ENCODE assay signal across 24 mouse cellular contexts in the genomic region with DNA sequence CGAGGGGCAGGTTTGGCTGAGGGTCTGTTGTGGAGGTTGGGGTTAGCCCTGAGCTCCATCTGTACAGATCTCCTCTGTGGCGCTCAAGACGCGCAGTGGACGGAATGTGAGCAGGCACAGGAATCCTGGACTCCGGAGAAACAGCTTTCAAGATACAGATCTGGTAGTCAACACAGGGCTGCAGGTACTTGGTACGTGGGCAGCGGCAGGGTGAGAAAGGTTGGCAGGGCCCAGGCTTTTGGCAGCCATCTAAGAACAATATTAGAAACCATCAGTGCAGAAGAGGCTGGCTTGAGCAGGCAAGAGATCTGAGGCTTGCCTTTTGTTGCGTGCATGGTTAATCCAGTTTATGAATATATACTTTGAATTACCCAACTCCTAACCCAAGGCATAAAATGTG. TPM values are rescaled to one million over a fixed set of nuclear protein-coding genes. Genes with fewer than 3 reads are reported as not detected.
DNase-seq lines count a peak whose midpoint lies in the region; ATAC-seq and TF ChIP-seq lines count a peak whose summit lies in the region.
"Had no signal": no experiment of that assay in that cellular context is flagged by ENCODE, and none has a peak within 500 bp of the region (broad histone marks: within the 10 kb centered on the region; RNA-seq: fewer than 3 reads in every experiment).

No protein-coding gene starts in this region.

- no peak overlapping the region for H3K4me3 ChIP-seq in cerebellum, adult 2 months (replicated peaks; ENCODE audit: insufficient read depth, low read depth, low read length)
- H3K4me3 ChIP-seq in kidney, postnatal 0 days (replicated peaks; ENCODE audit: low read depth, low read length), result no peak overlapping the region
- H3K4me3 ChIP-seq: forebrain, embryonic 10.5 days; gastrocnemius, adult 2 months; heart, embryonic 13.5 days; hindbrain, embryonic 15.5 days; intestine, embryonic 15.5 days; limb, embryonic 10.5 days; midbrain, embryonic 13.5 days; neural tube, embryonic 12.5 days had no signal

- no peak for TF ChIP-seq POLR2A in cerebellum, adult 2 months (IDR thresholded peaks at IDR 0.05; ENCODE audit: borderline replicate concordance, insufficient read depth, low read length)

- intact Hi-C loops in heart, postnatal 10 days (cut with DNase I), result no loop called here

- no peak overlapping the region for H3K4me2 ChIP-seq in kidney, postnatal 0 days (ENCODE audit: low read length)
- H3K4me2 ChIP-seq: heart, embryonic 13.5 days; hindbrain, embryonic 15.5 days; intestine, embryonic 15.5 days; midbrain, embryonic 13.5 days; neural tube, embryonic 12.5 days had no signal

- H3K27me3 ChIP-seq in cerebellum, adult 2 months (ENCODE audit: control insufficient read depth, insufficient read depth, low read length), result no peaks in the 10 kb centered on the region
- no peaks in the 10 kb centered on the region for H3K27me3 ChIP-seq in kidney, postnatal 0 days (ENCODE audit: insufficient read depth, low read length)
- H3K27me3 ChIP-seq: CH12.LX; heart, embryonic 13.5 days; hindbrain, embryonic 15.5 days; intestine, embryonic 15.5 days; midbrain, embryonic 13.5 days; neural tube, embryonic 12.5 days had no signal

- peak; percentile 34 to 39 for DNase-seq in cerebellum, postnatal 25 days
- no peak for DNase-seq in cerebellum, adult 2 months
- peak; percentile 62 for DNase-seq in urinary bladder, postnatal 14 days (ENCODE audit: low spot score)
- DNase-seq in urinary bladder, postnatal 4 days (ENCODE audit: low spot score in 2 of 2), result no peak
- no peak for DNase-seq in kidney, postnatal 0 days (ENCODE audit: low spot score)
- DNase-seq in urinary bladder, postnatal 36 days (ENCODE audit: low spot score in 2 of 2), result peak; percentile 38 to 52
- DNase-seq in heart, postnatal 10 days, result no peak
- DNase-seq in gastrocnemius, postnatal 4 days (ENCODE audit: low spot score in 2 of 2), result no peak
- DNase-seq: adrenal gland, postnatal 36 days; cerebellum, adult 8-10 months; forebrain, postnatal 0 days; gastrocnemius, adult 2 months; heart, adult 18-20 months; heart, postnatal 4 days; liver, postnatal 0 days; right cerebral cortex, postnatal 4 days had no signal

- H3K27ac ChIP-seq in cerebellum, adult 2 months (ENCODE audit: insufficient read depth, low read length), result no peak overlapping the region
- no peak overlapping the region for H3K27ac ChIP-seq in kidney, postnatal 0 days
- H3K27ac ChIP-seq: forebrain, embryonic 10.5 days; gastrocnemius, adult 2 months; heart, embryonic 13.5 days; hindbrain, embryonic 15.5 days; intestine, embryonic 15.5 days; limb, embryonic 10.5 days; midbrain, embryonic 13.5 days; neural tube, embryonic 12.5 days had no signal

- no peak for ATAC-seq in kidney, postnatal 0 days (replicated peaks; ENCODE audit: low FRiP score, low read depth)
- ATAC-seq: forebrain, postnatal 0 days; intestine, embryonic 15.5 days; liver, postnatal 0 days; midbrain, embryonic 13.5 days had no signal

- no peaks in the 10 kb centered on the region for H3K36me3 ChIP-seq in kidney, postnatal 0 days (ENCODE audit: insufficient read depth, low read length)
- H3K36me3 ChIP-seq: intestine, embryonic 15.5 days had no signal

- no peak for TF ChIP-seq CTCF in cerebellum, adult 2 months (IDR thresholded peaks at IDR 0.05; ENCODE audit: borderline replicate concordance, insufficient read depth, low read depth, low read length)
- peak; percentile 24; the same call in 1 of the 2 replicates for TF ChIP-seq CTCF in kidney, postnatal 0 days (IDR thresholded peaks at IDR 0.05; ENCODE audit: low read depth)

- no peaks in the 10 kb centered on the region for H3K9me3 ChIP-seq in kidney, postnatal 0 days (replicated peaks; ENCODE audit: low read length)
- H3K9me3 ChIP-seq: forebrain, embryonic 10.5 days; heart, embryonic 13.5 days; hindbrain, embryonic 15.5 days; intestine, embryonic 15.5 days; limb, embryonic 10.5 days; midbrain, embryonic 13.5 days; neural tube, embryonic 12.5 days had no signal

- peaks cover 27% of the 10 kb centered on the region for H3K4me1 ChIP-seq in cerebellum, adult 2 months (ENCODE audit: control insufficient read depth, insufficient read depth, low read length)
- H3K4me1 ChIP-seq in kidney, postnatal 0 days (replicated peaks; ENCODE audit: insufficient read depth, low read length), result peaks cover 6% of the 10 kb centered on the region; the same call in 1 of the 2 replicates
- H3K4me1 ChIP-seq: hindbrain, embryonic 15.5 days; intestine, embryonic 15.5 days; limb, embryonic 10.5 days; neural tube, embryonic 12.5 days had no signal

- H3K9ac ChIP-seq in kidney, postnatal 0 days (ENCODE audit: low read depth, low read length), result no peak overlapping the region
- H3K9ac ChIP-seq: forebrain, postnatal 0 days; heart, embryonic 13.5 days; hindbrain, embryonic 15.5 days; intestine, embryonic 15.5 days; liver, postnatal 0 days; midbrain, embryonic 13.5 days; neural tube, embryonic 12.5 days had no signal

- 49% methylated on average over 9 of the region's 9 CpGs for WGBS in cerebellum, adult 2 months
- WGBS in kidney, postnatal 0 days, result 82% methylated on average over 9 of the region's 9 CpGs

RNA-seq across cellular contexts. Expression of a gene that starts 35.5 kb away (rescaled TPM):
- 57.6 and 64.2 TPM in 2 replicates for polyA plus RNA-seq in cerebellum, adult 2 months (2012; rRNA removed)
- 58.3 and 62.8 TPM in 2 replicates for polyA plus RNA-seq in kidney, postnatal 0 days (2015; fragmentation: Nextera tagmentation; extraction: Ambion mirVana)
- 10 to 100 TPM; 24.5 to 29.3 TPM for total RNA-seq in heart, postnatal 10 days (2021)
- 10 to 100 TPM; 28.0 to 37.6 TPM for total RNA-seq in gastrocnemius, postnatal 4 days (2021)

RNA-seq across cellular contexts. Expression of a gene that starts 51.4 kb away (rescaled TPM):
- polyA plus RNA-seq in cerebellum, adult 2 months (2012; rRNA removed), result 1.3 and 2.8 TPM in 2 replicates
- 2.8 and 3.0 TPM in 2 replicates for polyA plus RNA-seq in kidney, postnatal 0 days (2015; fragmentation: Nextera tagmentation; extraction: Ambion mirVana)
- 10 to 100 TPM; 10.6 to 10.7 TPM for total RNA-seq in heart, postnatal 10 days (2021)
- total RNA-seq in gastrocnemius, postnatal 4 days (2021), result 10 to 100 TPM; 13.0 to 13.2 TPM
- polyA plus RNA-seq: liver, postnatal 0 days had no signal

Comparison
In these comparisons a context has a peak if more than half of its experiments do, and no peak if none do; other contexts are left out.
1. DNase-seq: peak in cerebellum, postnatal 25 days (2 of 2), urinary bladder, postnatal 14 days (single experiment) and urinary bladder, postnatal 36 days (2 of 2); none in cerebellum, adult 2 months (0 of 2), urinary bladder, postnatal 4 days (0 of 2), kidney, postnatal 0 days (single experiment), heart, postnatal 10 days (0 of 2) and gastrocnemius, postnatal 4 days (0 of 2).